Mouse (Mus musculus): ENCODE data around the gene Fcgr2b. TPM values are rescaled to one million over a fixed set of nuclear protein-coding genes. Genes with fewer than 3 reads are reported as not detected.

Gene Fcgr2b
- polyA plus RNA-seq, 1 experiment from 2014 or later = 1.8 TPM

DNA sequence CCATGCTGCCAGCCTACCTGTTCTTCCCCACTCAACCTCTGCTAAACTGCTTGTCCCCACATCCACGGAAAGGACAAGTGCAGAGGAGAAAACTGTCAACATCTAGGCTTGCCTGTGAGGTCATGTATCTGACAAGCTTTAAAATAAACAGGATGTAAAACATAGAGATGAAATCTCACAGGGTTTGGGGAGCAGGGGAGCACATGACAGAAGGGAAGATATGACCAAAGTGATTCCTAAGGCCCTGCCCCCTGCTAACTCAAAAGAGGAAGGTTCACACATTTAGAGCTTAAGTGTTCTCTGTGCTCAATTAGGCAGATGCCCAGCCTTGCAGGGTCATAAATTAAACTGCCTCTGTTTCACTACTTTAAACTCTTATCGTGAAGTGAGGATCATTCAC is 42.0 kb downstream of the Fcgr2b start:
- Histone ChIP-seq H3K27ac (ENCODE audit: low read depth, low read length) (no peak overlapping the region), H3K4me2 (replicated peaks; ENCODE audit: low read depth) (no peak overlapping the region), H3K27me3 (replicated peaks; ENCODE audit: control insufficient read depth, insufficient read depth, low read length) (no peaks in the 10 kb centered on the region), H3K4me1 (replicated peaks; ENCODE audit: control insufficient read depth, insufficient read depth, low read length) (no peaks in the 10 kb centered on the region), H3K4me3 (ENCODE audit: low read depth, low read length) (no peak overlapping the region), H3K9ac (ENCODE audit: low read depth, low read length) (no peak overlapping the region), H3K36me3 (ENCODE audit: control insufficient read depth, insufficient read depth) (no peaks in the 10 kb centered on the region), H3K9me3 (ENCODE audit: control insufficient read depth) (no peaks in the 10 kb centered on the region)
- 42% methylated on average over 2 of the region's 2 CpGs for WGBS
- no peak for TF ChIP-seq CTCF (IDR thresholded peaks at IDR 0.05; ENCODE audit: low read depth)
- ATAC-seq = no peak

GRCm38 (mm10) chr1:170933940-170934339 is 42.4 kb downstream of the Fcgr2b start:
- no peak overlapping the region for H3K4me2 ChIP-seq (replicated peaks; ENCODE audit: low read depth)
- no peaks in the 10 kb centered on the region for H3K36me3 ChIP-seq (ENCODE audit: control insufficient read depth, insufficient read depth)
- no peak overlapping the region for H3K9ac ChIP-seq (ENCODE audit: low read depth, low read length)
- no peaks in the 10 kb centered on the region for H3K9me3 ChIP-seq (ENCODE audit: control insufficient read depth)
- 71% methylated on average over 1 of the region's 1 CpGs for WGBS
- no peak overlapping the region for H3K27ac ChIP-seq (ENCODE audit: low read depth, low read length)
- no peaks in the 10 kb centered on the region for H3K4me1 ChIP-seq (replicated peaks; ENCODE audit: control insufficient read depth, insufficient read depth, low read length)
- H3K4me3 ChIP-seq (ENCODE audit: low read depth, low read length) = no peak overlapping the region
- H3K27me3 ChIP-seq (replicated peaks; ENCODE audit: control insufficient read depth, insufficient read depth, low read length) = no peaks in the 10 kb centered on the region
- no peak for ATAC-seq
- TF ChIP-seq CTCF (IDR thresholded peaks at IDR 0.05; ENCODE audit: low read depth) = no peak

- Histone ChIP-seq H3K27ac (ENCODE audit: low read depth, low read length) (no peak overlapping the region), H3K36me3 (ENCODE audit: control insufficient read depth, insufficient read depth) (no peaks in the 10 kb centered on the region), H3K4me3 (ENCODE audit: low read depth, low read length) (no peak overlapping the region), H3K4me1 (replicated peaks; ENCODE audit: control insufficient read depth, insufficient read depth, low read length) (no peaks in the 10 kb centered on the region), H3K27me3 (replicated peaks; ENCODE audit: control insufficient read depth, insufficient read depth, low read length) (no peaks in the 10 kb centered on the region), H3K4me2 (replicated peaks; ENCODE audit: low read depth) (no peak overlapping the region), H3K9me3 (ENCODE audit: control insufficient read depth) (no peaks in the 10 kb centered on the region), H3K9ac (ENCODE audit: low read depth, low read length) (no peak overlapping the region)
- 66% methylated on average over 6 of the region's 6 CpGs for WGBS
- no peak for ATAC-seq
- TF ChIP-seq CTCF (IDR thresholded peaks at IDR 0.05; ENCODE audit: low read depth) = no peak
Observed at GRCm38 (mm10) chr1:170933386-170933920, 42.9 kb downstream of the Fcgr2b start.

GRCm38 (mm10) chr1:170932043-170932442 is 44.3 kb downstream of the Fcgr2b start:
- 70% methylated on average over 3 of the region's 3 CpGs for WGBS
- Histone ChIP-seq H3K9me3 (ENCODE audit: control insufficient read depth) (no peaks in the 10 kb centered on the region), H3K36me3 (ENCODE audit: control insufficient read depth, insufficient read depth) (no peaks in the 10 kb centered on the region), H3K9ac (ENCODE audit: low read depth, low read length) (no peak overlapping the region), H3K4me2 (replicated peaks; ENCODE audit: low read depth) (no peak overlapping the region), H3K27me3 (replicated peaks; ENCODE audit: control insufficient read depth, insufficient read depth, low read length) (no peaks in the 10 kb centered on the region), H3K4me3 (ENCODE audit: low read depth, low read length) (no peak overlapping the region), H3K4me1 (replicated peaks; ENCODE audit: control insufficient read depth, insufficient read depth, low read length) (no peaks in the 10 kb centered on the region), H3K27ac (ENCODE audit: low read depth, low read length) (no peak overlapping the region)
- no peak for ATAC-seq
- TF ChIP-seq CTCF (IDR thresholded peaks at IDR 0.05; ENCODE audit: low read depth) = no peak

DNA sequence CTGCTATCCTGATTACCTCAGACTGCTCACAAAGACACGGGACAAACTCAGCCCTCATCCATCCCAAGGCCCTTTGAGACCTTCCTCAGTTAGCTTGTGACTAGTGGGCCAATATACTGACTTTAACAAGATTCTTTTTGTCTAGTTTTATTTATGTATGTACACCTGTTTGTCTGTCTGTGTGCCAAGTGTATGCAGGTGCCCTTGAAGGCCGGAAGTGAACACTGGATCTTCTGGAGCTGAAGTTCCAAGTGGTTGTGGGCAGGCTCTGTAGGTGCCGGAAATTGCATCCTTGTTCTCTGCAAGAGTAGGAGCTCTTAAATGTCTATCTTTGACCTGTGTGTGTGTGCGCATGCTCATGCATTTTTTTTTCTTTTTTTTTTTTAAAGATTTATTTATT is 47.1 kb downstream of the Fcgr2b start:
- no peaks in the 10 kb centered on the region for H3K9me3 ChIP-seq (ENCODE audit: control insufficient read depth)
- no peaks in the 10 kb centered on the region for H3K4me1 ChIP-seq (replicated peaks; ENCODE audit: control insufficient read depth, insufficient read depth, low read length)
- H3K36me3 ChIP-seq (ENCODE audit: control insufficient read depth, insufficient read depth) = no peaks in the 10 kb centered on the region
- 83% methylated on average over 4 of the region's 4 CpGs for WGBS
- no peak for ATAC-seq
- no peak overlapping the region for H3K27ac ChIP-seq (ENCODE audit: low read depth, low read length)
- H3K4me3 ChIP-seq (ENCODE audit: low read depth, low read length) = no peak overlapping the region
- no peaks in the 10 kb centered on the region for H3K27me3 ChIP-seq (replicated peaks; ENCODE audit: control insufficient read depth, insufficient read depth, low read length)
- H3K4me2 ChIP-seq (replicated peaks; ENCODE audit: low read depth) = no peak overlapping the region
- no peak for TF ChIP-seq CTCF (IDR thresholded peaks at IDR 0.05; ENCODE audit: low read depth)
- H3K9ac ChIP-seq (ENCODE audit: low read depth, low read length) = no peak overlapping the region

DNA sequence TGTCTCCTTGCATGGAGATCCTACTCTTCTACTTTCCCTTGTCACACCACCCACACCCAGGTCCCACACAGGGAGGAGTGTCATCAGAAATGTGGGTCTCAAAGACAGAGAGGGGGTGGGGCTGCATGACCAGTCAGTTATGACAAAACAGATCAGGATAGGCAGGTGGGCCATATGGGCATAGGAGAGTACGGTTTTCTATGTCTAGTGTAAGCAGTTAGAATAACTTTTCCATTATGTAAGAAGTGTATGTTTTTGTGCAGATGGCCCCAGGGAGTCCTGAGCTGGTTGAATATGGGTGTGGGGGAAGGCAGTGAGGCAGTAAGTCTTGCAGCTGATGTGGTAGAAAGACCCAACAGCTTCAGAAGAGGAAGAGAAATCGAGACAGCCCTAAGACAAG is 47.9 kb downstream of the Fcgr2b start:
- no peak for ATAC-seq
- 67% methylated on average over 2 of the region's 2 CpGs for WGBS
- no peaks in the 10 kb centered on the region for H3K27me3 ChIP-seq (replicated peaks; ENCODE audit: control insufficient read depth, insufficient read depth, low read length)

GRCm38 (mm10) chr1:170927378-170927777 is 49.0 kb downstream of the Fcgr2b start, which contains the start of gene Fcrla:
Fcrla (minus strand) TSS chr1:170927583.
- no peak within 1 kb of the TSS for H3K4me2 ChIP-seq (replicated peaks; ENCODE audit: low read depth)
- no peaks in the 10 kb centered on the region for H3K9me3 ChIP-seq (ENCODE audit: control insufficient read depth)
- no peaks in the 10 kb centered on the region for H3K36me3 ChIP-seq (ENCODE audit: control insufficient read depth, insufficient read depth)
- no peak within 1 kb of the TSS for H3K27ac ChIP-seq (ENCODE audit: low read depth, low read length)
- H3K9ac ChIP-seq (ENCODE audit: low read depth, low read length) = no peak within 1 kb of the TSS
- no peaks in the 10 kb centered on the region for H3K4me1 ChIP-seq (replicated peaks; ENCODE audit: control insufficient read depth, insufficient read depth, low read length)
- no peak for TF ChIP-seq CTCF (IDR thresholded peaks at IDR 0.05; ENCODE audit: low read depth)
- no peak within 1 kb of the TSS for H3K4me3 ChIP-seq (ENCODE audit: low read depth, low read length)
- 86% methylated on average over 3 of the region's 3 CpGs for WGBS
- ATAC-seq = no peak
- no peaks in the 10 kb centered on the region for H3K27me3 ChIP-seq (replicated peaks; ENCODE audit: control insufficient read depth, insufficient read depth, low read length)

More for the DNA sequence above, 47.9 kb downstream of the Fcgr2b start:
- TF ChIP-seq CTCF (IDR thresholded peaks at IDR 0.05; ENCODE audit: low read depth) = no peak
- no peaks in the 10 kb centered on the region for H3K4me1 ChIP-seq (replicated peaks; ENCODE audit: control insufficient read depth, insufficient read depth, low read length)
- H3K27ac ChIP-seq (ENCODE audit: low read depth, low read length) = no peak overlapping the region
- no peaks in the 10 kb centered on the region for H3K36me3 ChIP-seq (ENCODE audit: control insufficient read depth, insufficient read depth)
- H3K9ac ChIP-seq (ENCODE audit: low read depth, low read length) = no peak overlapping the region
- H3K9me3 ChIP-seq (ENCODE audit: control insufficient read depth) = no peaks in the 10 kb centered on the region
- H3K4me2 ChIP-seq (replicated peaks; ENCODE audit: low read depth) = no peak overlapping the region
- H3K4me3 ChIP-seq (ENCODE audit: low read depth, low read length) = no peak overlapping the region
